Comparison of ENCODE assay signal across 13 mouse cellular contexts in genomic region chr19:58853036-58853735, GRCm38 (mm10). TPM values are rescaled to one million over a fixed set of nuclear protein-coding genes. Genes with fewer than 3 reads are reported as not detected.
DNase-seq lines count a peak whose midpoint lies in the region; ATAC-seq and TF ChIP-seq lines count a peak whose summit lies in the region.
"Had no signal": no experiment of that assay in that cellular context is flagged by ENCODE, and none has a peak within 500 bp of the region (broad histone marks: within the 10 kb centered on the region; RNA-seq: fewer than 3 reads in every experiment).

No protein-coding gene starts in this region.

- intact Hi-C loops in heart, postnatal 25 days (cut with DNase I): no loop called here

- no peak for TF ChIP-seq EP300 in stomach, postnatal 0 days (optimal IDR thresholded peaks at IDR 0.05)

- H3K9me3 ChIP-seq in heart, embryonic 11.5 days (replicated peaks; ENCODE audit: control insufficient read depth, low read length): no peaks in the 10 kb centered on the region
- no peaks in the 10 kb centered on the region for H3K9me3 ChIP-seq in stomach, embryonic 15.5 days
- no peaks in the 10 kb centered on the region for H3K9me3 ChIP-seq in stomach, postnatal 0 days (ENCODE audit: control insufficient read depth, low read length)
- H3K9me3 ChIP-seq: forebrain, embryonic 10.5 days had no signal

- peaks cover 10% of the 10 kb centered on the region for H3K4me1 ChIP-seq in heart, embryonic 11.5 days (ENCODE audit: control insufficient read depth, insufficient read depth, low read length)
- H3K4me1 ChIP-seq in stomach, embryonic 15.5 days: no peaks in the 10 kb centered on the region
- no peaks in the 10 kb centered on the region for H3K4me1 ChIP-seq in stomach, postnatal 0 days (replicated peaks; ENCODE audit: control insufficient read depth, insufficient read depth)

- WGBS in heart, embryonic 11.5 days (ENCODE audit: insufficient replicate concordance): 45% methylated on average over 10 of the region's 10 CpGs
- 56% methylated on average over 10 of the region's 10 CpGs for WGBS in stomach, embryonic 15.5 days
- 50% methylated on average over 10 of the region's 10 CpGs for WGBS in stomach, postnatal 0 days

- H3K27me3 ChIP-seq in heart, embryonic 11.5 days (ENCODE audit: control insufficient read depth, insufficient read depth, low read length): no peaks in the 10 kb centered on the region; the same call in 1 of the 2 replicates
- H3K27me3 ChIP-seq in stomach, embryonic 15.5 days (replicated peaks): no peaks in the 10 kb centered on the region
- no peaks in the 10 kb centered on the region for H3K27me3 ChIP-seq in stomach, postnatal 0 days (ENCODE audit: control insufficient read depth, insufficient read depth, low read length)

- no peaks in the 10 kb centered on the region for H3K36me3 ChIP-seq in heart, embryonic 11.5 days (ENCODE audit: control insufficient read depth, insufficient read depth, low read length)
- no peaks in the 10 kb centered on the region for H3K36me3 ChIP-seq in stomach, embryonic 15.5 days
- no peaks in the 10 kb centered on the region for H3K36me3 ChIP-seq in stomach, postnatal 0 days (ENCODE audit: control insufficient read depth, insufficient read depth, low read length)
- H3K36me3 ChIP-seq: forebrain, embryonic 10.5 days had no signal

- no peak overlapping the region for H3K9ac ChIP-seq in heart, embryonic 11.5 days (ENCODE audit: low read depth, low read length)
- H3K9ac ChIP-seq in stomach, embryonic 15.5 days: no peak overlapping the region
- H3K9ac ChIP-seq in stomach, postnatal 0 days (ENCODE audit: low read length): no peak overlapping the region

- no peak for DNase-seq in heart, postnatal 25 days (ENCODE audit: low spot score)
- no peak for DNase-seq in stomach, postnatal 0 days (ENCODE audit: low spot score)
- peak; percentile 72 for DNase-seq in kidney, adult 18-20 months
- DNase-seq in right cerebral cortex, postnatal 14 days: no peak
- no peak for DNase-seq in layer of hippocampus, postnatal 25 days (ENCODE audit: extremely low spot score in 1 of 2, low spot score in 1 of 2)
- no peak for DNase-seq in frontal cortex, postnatal 36 days (ENCODE audit: low spot score in 2 of 2)
- DNase-seq: retina, postnatal 1 day had no signal

- no peak overlapping the region for H3K4me3 ChIP-seq in heart, embryonic 11.5 days (ENCODE audit: low read depth, low read length)
- H3K4me3 ChIP-seq in stomach, embryonic 15.5 days (replicated peaks): no peak overlapping the region
- H3K4me3 ChIP-seq in stomach, postnatal 0 days (ENCODE audit: low read depth, low read length): no peak overlapping the region
- H3K4me3 ChIP-seq: forebrain, embryonic 10.5 days had no signal

- H3K4me2 ChIP-seq in heart, embryonic 11.5 days: no peak overlapping the region
- H3K4me2 ChIP-seq in stomach, embryonic 15.5 days: no peak overlapping the region
- no peak overlapping the region for H3K4me2 ChIP-seq in stomach, postnatal 0 days (replicated peaks; ENCODE audit: low read depth)

- TF ChIP-seq CTCF in stomach, postnatal 0 days (IDR thresholded peaks at IDR 0.05; ENCODE audit: low read depth): no peak

- no peak for ATAC-seq in heart, embryonic 11.5 days (replicated peaks; ENCODE audit: insufficient number of reproducible peaks, low FRiP score, low TSS enrichment)
- ATAC-seq in stomach, embryonic 15.5 days (ENCODE audit: insufficient read depth, low FRiP score, low read depth): 0 out of 2 replicates have a peak, but pooled peaks have one; percentile 10
- no peak for ATAC-seq in stomach, postnatal 0 days (ENCODE audit: low FRiP score, low TSS enrichment)

- H3K27ac ChIP-seq in heart, embryonic 11.5 days (ENCODE audit: low read depth, low read length): peak overlapping the region; percentile 1; the same call in 1 of the 2 replicates
- H3K27ac ChIP-seq in stomach, embryonic 15.5 days: no peak overlapping the region
- no peak overlapping the region for H3K27ac ChIP-seq in stomach, postnatal 0 days (replicated peaks)
- H3K27ac ChIP-seq: forebrain, embryonic 10.5 days; kidney, postnatal 0 days had no signal

RNA-seq across cellular contexts. Expression of gene 1700019N19Rik, which starts 58.9 kb away (rescaled TPM):
- polyA plus RNA-seq in heart, embryonic 11.5 days (2014; fragmentation: Nextera tagmentation; extraction: Ambion mirVana): not detected in 2 replicates
- total RNA-seq in heart, postnatal 25 days (2021): not detected
- polyA plus RNA-seq in stomach, embryonic 15.5 days (2015; fragmentation: Nextera tagmentation; extraction: Ambion mirVana): 0.14 TPM in 1 of 2 replicates, not detected in the other
- polyA plus RNA-seq in stomach, postnatal 0 days (2015; fragmentation: Nextera tagmentation; extraction: Ambion mirVana): 0.10 TPM in 1 of 2 replicates, not detected in the other
- not detected for total RNA-seq in layer of hippocampus, postnatal 25 days (2021)
- total RNA-seq: midbrain, postnatal 0 days had no signal
- polyA plus RNA-seq: forebrain, embryonic 10.5 days; kidney, postnatal 0 days; lung, embryonic 16.5 days; midbrain, postnatal 0 days had no signal
